Mouse (Mus musculus): ENCODE measurements at regions not wholly inside any gene's neighbourhood (a gene's known extent, or its start where the extent isn't known, plus 50 kb on each side); places are given as distances from the start of the nearest gene placed in this dataset.

GRCm38 (mm10) chr9:22979627-22980026 is 243.2 kb upstream of the Bmper start:
- TF ChIP-seq CTCF (conservative IDR thresholded peaks at IDR 0.05; ENCODE audit: insufficient read depth, insufficient read length, low read depth, low read length) (no peak), POLR2A (IDR thresholded peaks at IDR 0.05; ENCODE audit: low read depth, low read length) (no peak)

Data from kidney, adult 2 months (tissue).